Mouse (Mus musculus): ENCODE measurements around the gene Rorb.

DNA sequence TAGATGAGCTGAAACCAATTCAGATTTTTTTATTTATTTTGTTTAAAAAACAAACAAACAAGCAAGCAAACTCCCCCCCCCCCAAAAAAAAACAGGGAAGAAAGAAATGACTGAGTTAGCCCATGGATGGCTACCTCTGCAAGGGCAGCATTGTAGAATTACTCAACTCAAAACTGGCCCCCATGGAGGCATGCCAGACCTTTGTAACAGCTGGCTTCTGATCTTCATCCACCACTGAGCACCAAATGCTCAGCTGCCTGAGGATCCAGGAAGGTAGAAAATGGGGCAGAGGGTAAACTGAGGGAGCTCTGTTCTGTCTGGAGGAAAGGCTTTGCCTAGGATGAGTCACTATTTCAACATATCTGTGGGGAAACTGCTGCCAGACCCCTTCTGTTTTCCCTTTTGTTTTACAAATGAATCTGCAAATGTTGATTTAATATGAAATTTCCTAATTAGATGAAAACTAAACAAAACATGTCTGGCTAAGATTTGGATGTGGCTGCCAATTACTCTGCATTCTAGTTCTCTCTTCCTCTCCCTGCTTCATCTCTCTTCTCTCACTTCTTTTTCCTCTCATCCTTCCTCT is 199.1 kb downstream of the Rorb start:
- TF ChIP-seq CTCF (IDR thresholded peaks at IDR 0.05; ENCODE audit: low read depth) (no peak), EP300 (IDR thresholded peaks at IDR 0.05; ENCODE audit: low read depth) (no peak)
